Mouse (Mus musculus): ENCODE data around the gene Tox3.

Gene Tox3

GRCm38 (mm10) chr8:90348178-90348925 lies at the start of gene Tox3:
Tox3 (minus strand) TSS chr8:90348343.
- peak; percentile 77 for DNase-seq

- no peak for DNase-seq
Observed at GRCm38 (mm10) chr8:90392643-90393042, 44.5 kb upstream of the Tox3 start.

- no peak for DNase-seq
Observed at GRCm38 (mm10) chr8:90391483-90392074, 43.4 kb upstream of the Tox3 start.

- no peak for DNase-seq
Observed at GRCm38 (mm10) chr8:90390827-90391226, 42.7 kb upstream of the Tox3 start.

GRCm38 (mm10) chr8:90379064-90379463 lies 30.9 kb upstream of the Tox3 start:
- no peak for DNase-seq

- DNase-seq = no peak
Observed at GRCm38 (mm10) chr8:90378036-90378435, 29.9 kb upstream of the Tox3 start.

- DNase-seq = peak; percentile 30
Observed at GRCm38 (mm10) chr8:90371611-90372222, 23.6 kb upstream of the Tox3 start.

- no peak for DNase-seq
Observed at GRCm38 (mm10) chr8:90369876-90370275, 21.7 kb upstream of the Tox3 start.

GRCm38 (mm10) chr8:90356729-90357128 lies 8.6 kb upstream of the Tox3 start:
- DNase-seq = no peak

GRCm38 (mm10) chr8:90354782-90355181 lies 6.6 kb upstream of the Tox3 start:
- no peak for DNase-seq

- DNase-seq = no peak
Observed at GRCm38 (mm10) chr8:90353960-90354540, 5.9 kb upstream of the Tox3 start.

- DNase-seq = no peak
Observed at GRCm38 (mm10) chr8:90353499-90353898, 5.4 kb upstream of the Tox3 start.

- DNase-seq = no peak
Observed at GRCm38 (mm10) chr8:90352991-90353390, 4.8 kb upstream of the Tox3 start.

GRCm38 (mm10) chr8:90349709-90350562 lies 1.8 kb upstream of the Tox3 start:
- DNase-seq = no peak

GRCm38 (mm10) chr8:90348926-90349683 lies 962 bp upstream of the Tox3 start:
- DNase-seq = no peak

GRCm38 (mm10) chr8:90347581-90348177 lies 464 bp downstream of the Tox3 start:
- DNase-seq = no peak

- DNase-seq = no peak
Observed at GRCm38 (mm10) chr8:90346880-90347535, 1.1 kb downstream of the Tox3 start.

GRCm38 (mm10) chr8:90346138-90346879 lies 1.8 kb downstream of the Tox3 start:
- DNase-seq = no peak

GRCm38 (mm10) chr8:90330377-90331285 lies 17.5 kb downstream of the Tox3 start:
- no peak for DNase-seq
